Mouse (Mus musculus) lung, postnatal 25 days (tissue): ENCODE results near the gene Tspan10.
A peak's percentile ranks its signal among the peaks of the same experiment; 100 is the strongest.
"Not testable (repeated sequence)": the region's sequence is repeated elsewhere in the genome, so short reads cannot be mapped to it uniquely, and the experiment has no call there.

ENCODE experiments used
- DNase-seq: peaks from one replicate; pipeline ENCODE4 v3.0.0; 2022; ENCODE audit warnings: low spot score

Tspan10 gene

GRCm38 (mm10) chr11:120442344-120442743, at the start of gene Tspan10:
Tspan10 (plus strand) TSS chr11:120442644.
- no peak for DNase-seq

- DNase-seq = no peak
These were observed 46.8 kb upstream of the Tspan10 start for GRCm38 (mm10) chr11:120395661-120396060.

- no peak for DNase-seq
These were observed 44.8 kb upstream of the Tspan10 start for GRCm38 (mm10) chr11:120397602-120398001.

GRCm38 (mm10) chr11:120399319-120399718, 43.1 kb upstream of the Tspan10 start:
- DNase-seq = no peak

GRCm38 (mm10) chr11:120404814-120405213, 37.6 kb upstream of the Tspan10 start:
- no peak for DNase-seq

- no peak for DNase-seq
These were observed 36.6 kb upstream of the Tspan10 start for GRCm38 (mm10) chr11:120405867-120406266.

GRCm38 (mm10) chr11:120406445-120406844, 36.0 kb upstream of the Tspan10 start:
- no peak for DNase-seq

- DNase-seq = not testable (repeated sequence)
These were observed 28.8 kb upstream of the Tspan10 start for GRCm38 (mm10) chr11:120413621-120414020.

- DNase-seq = no peak
These were observed 24.6 kb upstream of the Tspan10 start for GRCm38 (mm10) chr11:120417852-120418251.

- no peak for DNase-seq
These were observed 23.9 kb upstream of the Tspan10 start for GRCm38 (mm10) chr11:120418592-120418991.

GRCm38 (mm10) chr11:120422651-120423568, 19.5 kb upstream of the Tspan10 start:
- DNase-seq = no peak

GRCm38 (mm10) chr11:120423569-120424295, 18.7 kb upstream of the Tspan10 start:
- peak; percentile 37 for DNase-seq

- DNase-seq = no peak
These were observed 15.7 kb upstream of the Tspan10 start for GRCm38 (mm10) chr11:120426727-120427126.

- peak; percentile 82 for DNase-seq
These were observed 5.1 kb upstream of the Tspan10 start, which contains the start of gene Nploc4 for GRCm38 (mm10) chr11:120437152-120437856. Nploc4 (minus strand) TSS chr11:120437708.

GRCm38 (mm10) chr11:120437857-120438385, 4.5 kb upstream of the Tspan10 start:
- DNase-seq = no peak

- no peak for DNase-seq
These were observed 379 bp downstream of the Tspan10 start for GRCm38 (mm10) chr11:120442765-120443280.

GRCm38 (mm10) chr11:120444106-120444505, 1.7 kb downstream of the Tspan10 start:
- DNase-seq = no peak

- DNase-seq = no peak
These were observed 3.0 kb downstream of the Tspan10 start for GRCm38 (mm10) chr11:120445475-120445874.

- no peak for DNase-seq
These were observed 4.7 kb downstream of the Tspan10 start for GRCm38 (mm10) chr11:120447179-120447578.

- DNase-seq = no peak
These were observed 9.8 kb downstream of the Tspan10 start for GRCm38 (mm10) chr11:120452246-120452645.

GRCm38 (mm10) chr11:120453306-120453705, 10.9 kb downstream of the Tspan10 start, which contains the start of gene Pde6g:
Pde6g (minus strand) TSS chr11:120453500.
- no peak for DNase-seq

- DNase-seq = no peak
These were observed 12.5 kb downstream of the Tspan10 start for GRCm38 (mm10) chr11:120454965-120455364.
